Mouse (Mus musculus): ENCODE measurements around the gene Grm4.

Grm4 gene

DNA sequence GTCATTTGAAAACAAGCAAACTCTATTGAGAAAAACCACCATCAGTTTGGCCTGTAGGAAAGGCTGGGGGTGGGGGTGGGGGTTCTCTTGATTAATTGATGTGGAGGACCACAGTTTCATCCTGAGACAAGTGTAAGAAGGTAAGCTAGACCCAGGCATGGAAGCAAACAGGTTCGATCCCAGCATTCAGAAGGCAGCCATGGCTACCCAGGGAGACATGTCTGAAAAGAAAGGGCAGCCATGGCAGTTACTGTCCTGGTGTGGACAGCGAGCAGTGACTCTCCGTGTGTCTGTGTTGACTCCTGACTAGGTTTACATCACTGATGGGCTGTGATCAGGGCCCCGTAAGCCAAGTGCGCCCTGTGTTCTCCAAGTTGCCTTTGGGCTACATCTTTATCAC lies at the start of gene Grm4:
TSS of gene Grm4 (minus strand) at position 101 of the 400 bp plus-strand sequence.
- DNase-seq: no peak

DNA sequence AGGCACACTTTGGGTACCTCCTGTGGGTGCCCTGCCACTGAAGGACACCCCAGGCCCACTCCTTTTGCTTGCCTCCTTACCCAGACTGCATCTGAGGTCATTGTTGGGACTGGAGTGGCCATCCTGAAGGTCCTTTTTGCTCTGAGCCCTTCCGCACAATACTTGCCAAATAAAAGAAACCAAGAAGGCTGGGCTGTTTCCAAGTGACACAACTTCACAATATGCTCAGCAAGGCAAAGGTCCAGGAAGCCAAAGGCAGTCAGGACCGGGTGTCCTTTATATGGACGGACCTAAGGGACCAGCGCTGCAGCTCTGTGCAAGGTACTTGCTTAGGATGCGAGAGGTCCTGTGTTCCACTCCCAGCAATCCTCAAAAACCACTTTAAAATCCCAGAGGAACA lies 47.0 kb upstream of the Grm4 start:
- no peak for DNase-seq

DNA sequence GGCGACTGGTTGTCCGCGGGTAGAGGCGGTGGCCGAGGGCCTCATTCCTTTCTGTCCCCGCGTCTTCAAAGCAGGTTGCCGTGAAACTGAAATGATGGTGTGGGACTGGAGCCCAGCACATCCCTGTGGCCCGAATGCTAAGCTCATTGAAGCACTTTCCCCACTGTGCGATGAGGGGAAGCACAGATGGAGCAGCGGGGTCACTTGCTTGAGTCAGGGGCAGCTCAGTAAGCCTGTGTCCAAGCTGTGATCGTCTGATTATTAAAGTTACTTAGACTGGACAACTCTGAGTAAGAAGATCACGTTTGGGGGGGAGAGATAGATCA lies 44.7 kb upstream of the Grm4 start:
- DNase-seq: no peak

GRCm38 (mm10) chr17:27565163-27565941 lies 44.1 kb upstream of the Grm4 start, which contains the start of gene AI413582:
TSS of gene AI413582 (minus strand) at chr17:27565756.
- DNase-seq: peak; percentile 96

- DNase-seq: peak; percentile 63
Measured at GRCm38 (mm10) chr17:27564391-27565162, 43.4 kb upstream of the Grm4 start.

- DNase-seq: peak; percentile 23
Measured at GRCm38 (mm10) chr17:27563771-27564244, 42.6 kb upstream of the Grm4 start.

GRCm38 (mm10) chr17:27561809-27562526 lies 40.8 kb upstream of the Grm4 start:
- peak; percentile 37 for DNase-seq

DNA sequence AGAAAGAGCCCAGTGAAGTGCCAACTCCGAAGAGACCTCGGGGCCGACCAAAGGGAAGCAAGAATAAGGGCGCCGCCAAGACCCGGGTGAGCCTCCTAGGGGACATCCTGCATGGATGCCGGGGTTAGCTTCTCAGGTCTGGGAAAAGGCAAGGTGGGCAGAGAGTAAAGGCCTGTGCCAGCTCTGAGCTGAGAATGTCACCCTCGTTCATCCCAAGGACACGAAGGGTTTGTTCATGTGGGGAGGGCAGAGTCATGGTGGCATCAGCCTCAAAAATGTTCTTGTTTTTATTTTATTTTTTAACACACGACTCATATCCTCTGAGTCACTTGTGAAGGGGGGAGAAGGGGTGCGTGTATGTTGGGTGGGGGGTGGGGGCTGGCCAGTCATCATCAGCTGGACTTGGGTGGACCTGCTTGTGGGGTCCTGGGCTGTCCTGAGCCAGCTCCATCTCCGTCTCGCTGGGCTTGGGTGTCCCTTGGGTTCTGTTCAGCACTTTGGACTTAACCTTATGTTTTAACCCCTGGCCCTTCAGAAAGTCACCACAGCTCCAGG lies 39.8 kb upstream of the Grm4 start:
- DNase-seq: no peak

DNA sequence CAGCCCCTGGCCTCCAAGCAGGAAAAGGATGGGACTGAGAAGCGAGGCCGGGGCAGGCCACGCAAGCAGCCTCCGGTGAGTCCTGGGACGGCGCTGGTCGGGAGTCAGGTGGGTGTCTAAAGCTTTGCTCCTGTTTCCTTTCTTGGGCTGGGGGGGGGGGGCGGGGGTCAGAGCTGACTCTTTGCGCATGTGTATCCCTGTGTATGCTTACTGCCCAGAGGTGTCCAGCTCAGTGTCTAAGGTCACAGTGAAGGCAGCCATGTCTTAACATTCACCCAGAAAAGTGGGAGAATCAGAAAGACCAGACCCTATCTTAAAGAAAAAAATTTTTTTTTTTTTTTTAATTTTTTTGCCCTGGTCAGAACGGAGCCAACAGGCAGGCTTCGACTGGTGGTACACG lies 38.4 kb upstream of the Grm4 start:
- no peak for DNase-seq

DNA sequence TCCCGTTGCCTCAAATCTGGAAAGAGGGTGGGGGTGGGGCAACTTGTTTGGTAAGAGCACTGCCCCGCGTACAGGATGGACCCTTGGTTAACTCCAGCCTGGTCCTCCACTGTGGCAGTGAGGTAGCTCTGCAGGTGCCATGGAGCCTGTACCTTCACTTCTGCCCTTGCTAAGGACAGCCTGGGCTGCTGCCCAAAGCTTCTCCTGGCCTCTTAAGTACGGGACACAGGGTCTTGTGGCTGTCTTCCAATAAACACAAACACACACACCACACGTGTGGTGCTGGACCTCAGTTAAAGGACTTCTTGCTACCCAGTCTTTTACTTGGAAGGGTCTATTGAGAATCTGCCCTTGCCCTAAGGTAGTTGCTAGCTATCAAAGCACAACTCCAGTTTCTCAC lies 37.6 kb upstream of the Grm4 start:
- no peak for DNase-seq

DNA sequence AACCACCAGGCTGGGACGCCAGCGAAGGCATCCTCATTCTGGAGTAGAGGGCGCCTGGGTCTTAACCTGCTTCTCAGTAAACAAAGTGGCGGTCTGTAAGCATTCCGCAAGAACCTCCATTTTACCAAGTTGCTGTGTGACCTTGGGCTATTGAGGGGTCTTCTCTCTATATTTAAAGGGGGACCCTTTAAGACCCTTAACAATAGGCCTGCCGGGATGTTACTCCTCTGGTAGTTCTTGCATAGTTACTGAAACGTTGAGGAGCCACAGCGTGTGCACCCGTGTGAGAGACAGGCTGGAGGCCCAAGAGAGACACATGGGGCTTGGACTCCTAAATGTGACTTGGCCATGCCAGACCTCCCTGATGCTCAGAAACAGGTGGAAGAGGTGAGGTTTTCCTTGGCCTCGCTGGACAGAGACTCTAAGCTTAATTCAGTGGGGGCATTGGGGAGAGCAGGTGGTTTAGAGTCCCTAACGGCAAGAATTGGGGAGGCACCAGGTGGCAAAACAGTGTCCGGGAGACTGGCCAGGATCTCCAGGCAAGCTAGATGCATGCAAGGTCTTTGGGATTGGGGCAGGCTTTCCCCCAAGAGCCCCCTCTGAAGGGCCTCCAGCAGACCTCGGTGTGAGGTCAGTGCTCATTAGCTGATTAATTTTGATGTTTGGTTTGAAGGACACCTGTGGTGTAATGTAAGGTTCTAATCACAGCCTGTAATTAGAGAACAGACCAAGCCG lies 36.9 kb upstream of the Grm4 start:
- no peak for DNase-seq

GRCm38 (mm10) chr17:27557181-27557926 lies 36.2 kb upstream of the Grm4 start:
- DNase-seq: peak; percentile 80

DNA sequence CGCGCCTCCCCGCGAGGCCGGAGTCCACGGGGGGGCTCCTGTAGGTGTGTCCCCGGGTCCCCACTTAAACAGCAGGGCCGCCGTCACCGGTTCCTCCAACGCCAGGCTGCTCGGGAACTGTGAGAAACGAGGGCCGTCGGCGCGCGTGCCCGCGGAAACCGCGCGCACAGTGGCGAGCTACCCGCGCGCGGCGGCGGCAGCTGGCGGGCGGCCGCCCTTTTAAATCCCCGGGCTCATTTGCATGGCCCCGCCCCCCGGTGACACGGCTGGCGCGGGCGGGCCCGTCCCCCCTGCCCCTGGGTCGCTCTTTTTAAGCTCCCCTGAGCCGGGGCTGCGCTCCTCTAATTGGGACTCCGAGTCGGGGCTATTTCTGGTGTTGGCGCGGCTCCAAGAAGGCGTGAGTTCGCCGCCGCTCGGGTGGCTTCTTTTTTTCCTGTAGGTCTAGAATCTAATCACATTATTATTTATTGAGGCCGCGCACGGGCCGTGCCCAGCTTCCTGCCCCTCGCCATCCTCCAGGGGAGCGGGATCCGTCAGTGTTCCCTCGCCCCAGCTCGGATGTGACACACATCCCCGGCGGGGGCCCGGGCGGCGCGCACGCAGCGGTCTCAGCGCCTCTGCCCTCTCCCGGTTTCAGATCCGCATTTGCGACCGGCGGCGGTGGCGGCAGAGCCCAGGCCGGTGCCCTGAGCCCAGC lies 35.3 kb upstream of the Grm4 start, which contains the start of gene Hmga1:
TSS of gene Hmga1 (plus strand) at position 183 of the 697 bp plus-strand sequence.
- DNase-seq: peak; percentile 91

- peak; percentile 89 for DNase-seq
Measured at GRCm38 (mm10) chr17:27555512-27556172, 34.4 kb upstream of the Grm4 start.

- peak; percentile 84 for DNase-seq
Measured at GRCm38 (mm10) chr17:27555075-27555511, 33.9 kb upstream of the Grm4 start.

DNA sequence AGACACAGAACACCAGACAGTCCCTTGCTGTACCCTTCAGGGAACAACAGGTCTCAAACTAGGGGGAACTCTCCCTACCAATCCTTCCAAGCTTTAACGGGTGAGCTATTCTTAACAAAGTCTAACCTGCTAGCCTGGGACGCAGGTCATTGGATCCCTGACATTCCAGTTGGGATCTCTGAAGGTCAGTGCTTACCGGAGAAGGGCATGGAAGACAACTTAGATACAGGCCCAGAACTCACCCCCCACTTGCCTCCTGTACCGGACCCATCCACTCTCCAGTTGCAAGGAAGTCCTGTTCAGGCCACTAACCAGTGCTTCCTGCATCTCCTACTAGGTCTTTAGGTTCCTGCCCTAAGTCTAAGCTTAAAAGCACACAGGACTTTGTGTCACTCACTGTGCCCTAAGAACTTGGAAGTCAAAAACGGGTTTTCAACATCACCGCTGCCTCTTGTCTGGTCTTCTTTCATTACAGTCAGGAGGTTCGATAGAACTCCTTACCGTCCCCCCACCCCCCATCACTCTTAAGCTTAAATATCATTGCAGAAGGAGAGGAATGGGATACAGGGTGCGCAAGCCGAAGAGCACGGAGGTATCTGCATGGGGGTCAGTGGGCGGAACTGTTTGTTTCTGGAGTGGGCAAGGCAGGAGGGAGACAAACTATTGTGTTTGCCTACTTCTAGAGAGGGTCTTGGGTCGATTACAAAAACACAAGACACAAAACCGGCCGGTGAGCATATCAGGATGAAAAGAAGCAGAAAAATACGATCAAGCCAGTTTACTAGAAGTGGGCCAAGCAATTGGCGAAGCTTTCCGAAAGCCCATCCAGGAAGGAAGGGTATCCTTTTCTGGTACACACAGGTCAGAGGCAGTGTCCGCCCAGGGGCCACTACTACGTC lies 33.1 kb upstream of the Grm4 start:
- no peak for DNase-seq

DNA sequence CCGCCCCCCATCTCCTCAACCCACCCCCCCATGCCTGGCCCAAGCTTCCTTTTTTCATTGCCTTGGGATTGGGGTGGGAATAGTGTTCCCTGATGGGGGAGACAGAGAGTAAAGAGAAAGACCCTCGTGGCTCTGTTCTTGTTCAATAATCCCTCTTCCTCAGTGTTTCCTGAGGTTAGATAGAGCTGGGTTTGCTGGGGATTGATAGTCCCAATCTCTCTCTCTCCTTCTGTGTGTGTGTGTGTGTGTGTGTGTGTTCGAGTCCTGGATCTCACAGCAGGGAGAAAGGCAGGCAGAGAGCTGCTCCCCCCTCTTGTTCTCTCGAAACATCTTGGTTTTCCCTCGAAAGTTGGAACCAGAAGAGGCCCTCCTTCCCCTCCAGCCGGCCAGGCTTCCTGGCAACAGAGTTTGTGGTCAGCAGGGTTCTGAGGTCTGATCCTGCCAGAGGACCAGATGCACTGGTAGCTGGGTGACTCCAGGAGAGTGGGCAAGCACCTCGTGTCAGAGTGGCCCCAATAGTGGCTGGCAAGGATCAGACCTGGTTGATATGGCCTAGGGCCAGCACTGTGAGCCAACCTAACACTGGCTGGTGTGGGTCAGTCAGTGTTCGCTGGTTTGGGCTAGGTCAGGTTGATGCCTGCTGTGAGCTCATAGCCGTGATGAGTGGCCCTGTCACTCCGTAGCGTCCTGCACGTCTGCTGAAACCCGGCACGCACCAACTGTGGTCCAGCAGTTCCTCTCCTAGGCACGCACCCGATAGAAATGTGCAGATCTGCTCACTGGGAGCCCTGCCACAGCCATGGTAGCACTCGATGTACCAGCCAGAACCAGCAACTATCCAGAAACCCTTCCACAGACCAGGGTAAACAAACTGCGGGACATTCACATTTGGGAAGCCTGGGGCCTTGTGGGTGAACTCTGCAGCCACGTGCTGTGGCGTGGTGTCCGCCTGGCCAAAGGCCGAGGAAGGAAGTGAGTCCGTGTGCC lies 31.3 kb upstream of the Grm4 start:
- peak; percentile 38 for DNase-seq
